Comparison of ENCODE assay signal across 13 mouse cellular contexts in the genomic region with DNA sequence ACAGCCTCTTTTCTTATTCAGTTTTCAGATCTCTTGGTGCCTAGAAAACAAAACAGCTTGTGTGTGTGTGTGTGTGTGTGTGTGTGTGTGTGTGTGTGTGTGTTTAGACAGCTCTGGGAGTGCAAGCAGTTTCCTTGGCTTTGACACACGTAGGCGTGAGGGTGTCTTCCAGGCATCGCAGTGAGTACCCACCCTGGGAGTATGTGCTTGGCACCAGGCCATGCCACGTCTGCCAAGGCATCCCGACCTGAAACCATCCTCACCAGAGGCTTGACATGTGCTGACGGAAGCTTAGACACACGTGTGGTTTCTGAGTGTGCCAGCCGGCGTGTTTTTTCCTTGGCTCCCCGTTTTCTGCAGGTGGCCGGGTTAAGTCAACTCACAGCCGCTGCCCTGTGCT.
A peak's percentile ranks its signal among the peaks of the same experiment; 100 is the strongest.
DNase-seq lines count a peak whose midpoint lies in the region; ATAC-seq and TF ChIP-seq lines count a peak whose summit lies in the region.
"Had no signal": no experiment of that assay in that cellular context is flagged by ENCODE, and none has a peak within 500 bp of the region (broad histone marks: within the 10 kb centered on the region; RNA-seq: fewer than 3 reads in every experiment).

No protein-coding gene starts in this region.

- no peaks in the 10 kb centered on the region for H3K4me1 ChIP-seq in kidney, adult 2 months (ENCODE audit: control insufficient read depth, insufficient read depth, low read length)
- H3K4me1 ChIP-seq: heart, embryonic 12.5 days; hindbrain, embryonic 10.5 days; megakaryocyte, embryonic 14.5 days; neural tube, embryonic 15.5 days had no signal

- H3K4me3 ChIP-seq in kidney, adult 2 months (ENCODE audit: insufficient read depth, low read depth, low read length), result no peak overlapping the region
- H3K4me3 ChIP-seq: heart, embryonic 12.5 days; hindbrain, embryonic 10.5 days; megakaryocyte, embryonic 14.5 days; neural tube, embryonic 15.5 days had no signal

- peak; percentile 27 to 50 for DNase-seq in cerebellum, postnatal 25 days
- no peak for DNase-seq in cerebellum, adult 11-12 months
- peak; percentile 2 for DNase-seq in kidney, postnatal 14 days
- DNase-seq in kidney, adult 2 months, result no peak
- peak; percentile 29 to 34 for DNase-seq in right cerebral cortex, postnatal 10 days (ENCODE audit: low spot score in 2 of 2)
- DNase-seq in right cerebral cortex, adult 2 months (ENCODE audit: low spot score in 2 of 2), result no peak
- peak; percentile 10 to 28 for DNase-seq in lung, postnatal 4 days

- no peak for TF ChIP-seq CTCF in kidney, adult 2 months (conservative IDR thresholded peaks at IDR 0.05; ENCODE audit: insufficient read depth, insufficient read length, low read depth, low read length)

- no peak overlapping the region for H3K27ac ChIP-seq in kidney, adult 2 months (ENCODE audit: insufficient read depth, low read depth, low read length)
- H3K27ac ChIP-seq: hindbrain, embryonic 10.5 days; liver, embryonic 14.5 days; neural tube, embryonic 15.5 days had no signal

- H3K27me3 ChIP-seq in kidney, adult 2 months (replicated peaks; ENCODE audit: control insufficient read depth, insufficient read depth, low read length), result no peaks in the 10 kb centered on the region
- H3K27me3 ChIP-seq: heart, embryonic 12.5 days; megakaryocyte, embryonic 14.5 days; neural tube, embryonic 15.5 days had no signal

- TF ChIP-seq POLR2A in kidney, adult 2 months (IDR thresholded peaks at IDR 0.05; ENCODE audit: low read depth, low read length), result no peak

- 55% methylated on average over 12 of the region's 12 CpGs for WGBS in kidney, adult 2 months

- H3K36me3 ChIP-seq in kidney, adult 2 months (ENCODE audit: control insufficient read depth, insufficient read depth, low read length), result no peaks in the 10 kb centered on the region
- H3K36me3 ChIP-seq: heart, embryonic 12.5 days; hindbrain, embryonic 10.5 days; neural tube, embryonic 15.5 days had no signal

- ATAC-seq in monocyte, adult 5-6 weeks (replicated peaks; ENCODE audit: insufficient number of reproducible peaks, low FRiP score, low TSS enrichment, poor library complexity, severe bottlenecking), result no peak

Comparison
In these comparisons a context has a peak if more than half of its experiments do, and no peak if none do; other contexts are left out.
1. DNase-seq: peak in cerebellum, postnatal 25 days (2 of 2), kidney, postnatal 14 days (single experiment), right cerebral cortex, postnatal 10 days (2 of 2) and lung, postnatal 4 days (2 of 2); none in cerebellum, adult 11-12 months (single experiment), kidney, adult 2 months (single experiment) and right cerebral cortex, adult 2 months (0 of 2).